Mouse (Mus musculus) neural tube, postnatal 0 days (tissue): ENCODE results near the gene Hoxb13. TPM values are rescaled to one million over a fixed set of nuclear protein-coding genes. Genes with fewer than 3 reads are reported as not detected.

Source experiments
- polyA plus RNA-seq: library from polyadenylated mRNA; unstranded; fragments of >200 nt; fragmentation: Nextera tagmentation; extraction: Ambion mirVana; gene quantifications from 2 replicates; pipeline ENCODE4 v1.2.1, GENCODE M21; 2015

Gene Hoxb13
- not detected in 2 replicates for polyA plus RNA-seq

GRCm38 (mm10) chr11:96193521-96194400, at the start of gene Hoxb13:
Hoxb13 (plus strand) TSS chr11:96194316.

Other genes starting within 250 kb of the Hoxb13 start
- gene Igf2bp1, start 188.4 kb upstream of the Hoxb13 start, polyA plus RNA-seq = 0.89 and 1.1 TPM in 2 replicates
- gene Gip, start 169.8 kb upstream of the Hoxb13 start, polyA plus RNA-seq = not detected in 2 replicates
- gene Snf8, start 159.4 kb upstream of the Hoxb13 start, polyA plus RNA-seq = 114 and 116 TPM in 2 replicates
- gene Ube2z, start 128.9 kb upstream of the Hoxb13 start, polyA plus RNA-seq = 34.6 and 36.4 TPM in 2 replicates
- 1,486 and 1,590 TPM in 2 replicates for gene Atp5g1, start 118.6 kb upstream of the Hoxb13 start, polyA plus RNA-seq
- 0.21 TPM in 1 of 2 replicates, not detected in the other for gene Calcoco2, start 82.4 kb upstream of the Hoxb13 start, polyA plus RNA-seq
- gene Ttll6, start 60.5 kb upstream of the Hoxb13 start, polyA plus RNA-seq = 0.25 and 0.42 TPM in 2 replicates
- gene Hoxb9, start 77.1 kb downstream of the Hoxb13 start, polyA plus RNA-seq = 52.7 and 70.5 TPM in 2 replicates
- 55.8 and 64.7 TPM in 2 replicates for gene Hoxb8, start 87.6 kb downstream of the Hoxb13 start, polyA plus RNA-seq
- gene Hoxb7, start 92.3 kb downstream of the Hoxb13 start, polyA plus RNA-seq = 92.0 and 93.9 TPM in 2 replicates
- gene Hoxb6, start 98.2 kb downstream of the Hoxb13 start, polyA plus RNA-seq = 103 and 114 TPM in 2 replicates
- 30.8 and 34.0 TPM in 2 replicates for gene Hoxb5, start 109.0 kb downstream of the Hoxb13 start, polyA plus RNA-seq
- 3.1 and 3.5 TPM in 2 replicates for gene Hoxb4, start 124.0 kb downstream of the Hoxb13 start, polyA plus RNA-seq
- gene Hoxb3, start 129.0 kb downstream of the Hoxb13 start, polyA plus RNA-seq = 6.7 and 8.2 TPM in 2 replicates
- gene Hoxb2, start 156.2 kb downstream of the Hoxb13 start, polyA plus RNA-seq = 30.9 and 35.1 TPM in 2 replicates
- 0.42 and 0.65 TPM in 2 replicates for gene Hoxb1, start 171.4 kb downstream of the Hoxb13 start, polyA plus RNA-seq